Mouse (Mus musculus): ENCODE measurements around the gene Rab2b. TPM values are rescaled to one million over a fixed set of nuclear protein-coding genes. Genes with fewer than 3 reads are reported as not detected.
"Not testable (repeated sequence)": the region's sequence is repeated elsewhere in the genome, so short reads cannot be mapped to it uniquely, and the experiment has no call there.

Rab2b gene
- total RNA-seq, 2 experiments from 2014 or later = 1.9 to 3.5 TPM

- no peak for DNase-seq
- Histone ChIP-seq H3K4me3 (no peak overlapping the region), H3K27ac (no peak overlapping the region)
- intact Hi-C loops (cut with DNase I) = no loop called here
- no peak for TF ChIP-seq CTCF (IDR thresholded peaks at IDR 0.05)
Measured at GRCm38 (mm10) chr14:52310906-52311305, 31.6 kb upstream of the Rab2b start.

GRCm38 (mm10) chr14:52310343-52310742 lies 31.0 kb upstream of the Rab2b start:
- intact Hi-C loops (cut with DNase I); H3K4me3 ChIP-seq; DNase-seq; H3K27ac ChIP-seq: not testable (repeated sequence)

- no peak for DNase-seq
- intact Hi-C loops (cut with DNase I) = loop anchor here (10.0 kb wide), 1 partner anchor 201 kb away; the partner anchor contains the start of gene Hnrnpc
- Histone ChIP-seq H3K27ac (no peak overlapping the region), H3K4me3 (no peak overlapping the region)
- TF ChIP-seq CTCF (IDR thresholded peaks at IDR 0.05) = no peak
Measured at GRCm38 (mm10) chr14:52306100-52306499, 26.8 kb upstream of the Rab2b start.

- DNase-seq = peak; percentile 94
- H3K4me3 ChIP-seq = peak within 1 kb of the TSS; percentile 80
- no peak for TF ChIP-seq CTCF (IDR thresholded peaks at IDR 0.05)
- H3K27ac ChIP-seq = peak within 1 kb of the TSS; percentile 88
- intact Hi-C loops (cut with DNase I) = loop anchor here (5.0 to 10.0 kb wide), 2 partner anchors 200 to 417 kb away; partner anchors contain the start of gene Hnrnpc
Measured at GRCm38 (mm10) chr14:52304644-52305271, 25.4 kb upstream of the Rab2b start, which contains the start of gene Mettl3. TSS of gene Mettl3 (minus strand) at chr14:52305128.

- H3K27ac ChIP-seq, DNase-seq, H3K4me3 ChIP-seq: not testable (repeated sequence)
- intact Hi-C loops (cut with DNase I) = loop anchor here (5.0 to 10.0 kb wide), 2 partner anchors 199 to 416 kb away; partner anchors contain the start of gene Hnrnpc
Measured at GRCm38 (mm10) chr14:52303517-52303916, 24.2 kb upstream of the Rab2b start.

- peak; percentile 69 for TF ChIP-seq CTCF (IDR thresholded peaks at IDR 0.05)
- intact Hi-C loops (cut with DNase I) = loop anchor here (1.0 kb wide), 1 partner anchor 43 kb away; no protein-coding TSS in a partner anchor
- no peak overlapping the region for H3K27ac ChIP-seq
Measured at GRCm38 (mm10) chr14:52295558-52296264, 16.4 kb upstream of the Rab2b start.

GRCm38 (mm10) chr14:52284191-52284590 lies 4.8 kb upstream of the Rab2b start:
- no peak for DNase-seq
- TF ChIP-seq CTCF (IDR thresholded peaks at IDR 0.05) = no peak
- no peak overlapping the region; the same call in 1 of the 2 replicates for H3K4me3 ChIP-seq
- peak overlapping the region; percentile 83 for H3K27ac ChIP-seq
- intact Hi-C loops (cut with DNase I) = loop anchor here (2.0 kb wide), 1 partner anchor 17 kb away; no protein-coding TSS in a partner anchor

More at GRCm38 (mm10) chr14:52295558-52296264, 16.4 kb upstream of the Rab2b start:
- DNase-seq = no peak
- no peak overlapping the region for H3K4me3 ChIP-seq

- no peak for TF ChIP-seq CTCF (IDR thresholded peaks at IDR 0.05)
Measured at GRCm38 (mm10) chr14:52283629-52284028, 4.3 kb upstream of the Rab2b start.

GRCm38 (mm10) chr14:52279747-52280120 lies 389 bp upstream of the Rab2b start:
- intact Hi-C loops (cut with DNase I) = loop anchor here (1.0 to 2.0 kb wide), 2 partner anchors 23 to 395 kb away; partner anchors contain the start of genes Chd8 and Mettl17
- no peak for TF ChIP-seq CTCF (IDR thresholded peaks at IDR 0.05)
- H3K27ac ChIP-seq = peak overlapping the region; percentile 96
- H3K4me3 ChIP-seq = peak overlapping the region; percentile 97
- peak; percentile 43 for DNase-seq

More at GRCm38 (mm10) chr14:52283629-52284028, 4.3 kb upstream of the Rab2b start:
- intact Hi-C loops (cut with DNase I) = loop anchor here (2.0 kb wide), 1 partner anchor 17 kb away; no protein-coding TSS in a partner anchor
- H3K27ac ChIP-seq = peak overlapping the region; percentile 83
- DNase-seq = peak; percentile 36
- peak overlapping the region; percentile 43 for H3K4me3 ChIP-seq

GRCm38 (mm10) chr14:52277210-52277609 lies 2.1 kb downstream of the Rab2b start:
- Histone ChIP-seq H3K27ac (no peak overlapping the region), H3K4me3 (no peak overlapping the region)
- no peak for TF ChIP-seq CTCF (IDR thresholded peaks at IDR 0.05)
- DNase-seq = no peak
- intact Hi-C loops (cut with DNase I) = no loop called here

- intact Hi-C loops (cut with DNase I) = no loop called here
- TF ChIP-seq CTCF (IDR thresholded peaks at IDR 0.05) = no peak
- no peak overlapping the region for H3K4me3 ChIP-seq
Measured at GRCm38 (mm10) chr14:52272781-52273180, 6.6 kb downstream of the Rab2b start.

GRCm38 (mm10) chr14:52257484-52258213 lies 21.7 kb downstream of the Rab2b start, which contains the start of gene Chd8:
TSS of gene Chd8 (minus strand) at chr14:52257780.
- intact Hi-C loops (cut with DNase I) = loop anchor here (2.0 to 10.0 kb wide), 2 partner anchors 21 to 153 kb away; partner anchors contain the start of genes Hnrnpc, Rab2b and Tox4
- peak; percentile 99 for DNase-seq
- TF ChIP-seq CTCF (IDR thresholded peaks at IDR 0.05) = no peak; the same call in 1 of the 2 replicates
- Histone ChIP-seq H3K27ac (peak within 1 kb of the TSS; percentile 94), H3K4me3 (peak within 1 kb of the TSS; percentile 90)

More at GRCm38 (mm10) chr14:52272781-52273180, 6.6 kb downstream of the Rab2b start:
- DNase-seq = no peak
- no peak overlapping the region for H3K27ac ChIP-seq

Measured in gastrocnemius, adult 2 months (tissue).